Mouse (Mus musculus) fat pad, adult 2 months (tissue): Measurements from ENCODE around the gene Lrrc8a.

Experiments used
- DNase-seq: peaks from one replicate; pipeline ENCODE4 v3.0.0-alpha.2; 2011; ENCODE audit warnings: low read depth, low spot score; ENCODE audit errors: extremely low read depth

Gene Lrrc8a

DNA sequence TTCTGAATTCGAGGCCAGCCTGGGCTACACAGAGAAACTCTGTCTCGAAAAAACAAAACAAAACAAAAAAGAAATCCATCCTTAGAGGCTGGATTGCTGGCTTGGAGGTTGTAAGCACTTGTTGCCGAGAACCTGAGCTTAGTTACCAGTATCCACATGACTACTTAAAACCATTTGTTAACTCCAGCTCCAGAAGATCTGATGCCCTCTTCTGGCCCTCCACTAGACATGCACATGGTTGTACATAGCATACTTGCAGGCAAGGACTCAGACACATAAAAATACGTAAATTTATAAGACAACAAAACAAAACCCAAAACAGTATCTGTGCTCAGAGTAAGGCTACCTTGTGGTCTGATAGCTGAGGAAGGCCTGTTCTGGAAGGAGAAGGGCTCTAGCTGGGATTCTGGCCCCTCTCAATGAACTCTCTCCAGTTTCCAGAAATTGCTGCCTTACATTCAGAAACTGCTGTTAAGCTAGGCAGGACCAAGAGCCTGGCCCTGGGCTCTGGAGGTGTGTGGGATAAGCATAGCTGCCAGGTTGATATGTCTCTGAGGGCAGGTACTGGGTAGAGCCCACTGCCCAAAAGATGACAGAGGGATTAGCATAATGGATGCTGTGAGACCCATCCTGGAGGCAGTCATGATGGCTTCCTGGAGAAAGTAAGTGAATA is 23.7 kb downstream of the Lrrc8a start:
- no peak for DNase-seq

GRCm38 (mm10) chr2:30261921-30262839 is 24.7 kb downstream of the Lrrc8a start:
- DNase-seq, result no peak

GRCm38 (mm10) chr2:30262840-30263441 is 25.4 kb downstream of the Lrrc8a start:
- no peak for DNase-seq

DNA sequence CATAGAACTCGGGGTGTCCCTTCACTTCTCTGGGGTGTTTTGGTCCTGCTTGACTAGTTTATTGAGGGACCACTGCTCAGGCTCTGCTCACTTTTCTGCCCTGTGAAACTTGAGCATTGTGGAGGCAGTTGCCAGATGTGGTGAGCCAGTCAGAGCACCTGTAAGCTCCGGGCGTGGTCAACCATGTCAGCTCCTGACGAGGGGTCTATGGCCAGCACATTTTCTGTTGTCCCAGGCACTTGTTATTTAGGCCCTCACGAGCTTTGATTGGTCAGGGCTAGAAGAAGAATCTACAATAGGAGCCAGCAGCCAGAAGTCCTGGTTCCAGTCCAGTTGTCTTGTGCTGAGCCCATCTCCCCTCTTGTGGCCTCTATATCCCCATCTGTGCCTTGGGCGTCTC is 26.3 kb downstream of the Lrrc8a start:
- DNase-seq, result no peak

- no peak for DNase-seq
Observed at GRCm38 (mm10) chr2:30264671-30265519, 27.4 kb downstream of the Lrrc8a start.

GRCm38 (mm10) chr2:30265767-30266253 is 28.3 kb downstream of the Lrrc8a start, which contains the start of gene Phyhd1:
Gene Phyhd1, plus strand, starts transcription at chr2:30266203.
- no peak for DNase-seq

- peak; percentile 70 for DNase-seq
Observed at GRCm38 (mm10) chr2:30266392-30266941, 29.0 kb downstream of the Lrrc8a start.

- DNase-seq, result no peak
Observed at GRCm38 (mm10) chr2:30267466-30267865, 30.0 kb downstream of the Lrrc8a start.

- no peak for DNase-seq
Observed at GRCm38 (mm10) chr2:30268371-30268770, 30.9 kb downstream of the Lrrc8a start.

DNA sequence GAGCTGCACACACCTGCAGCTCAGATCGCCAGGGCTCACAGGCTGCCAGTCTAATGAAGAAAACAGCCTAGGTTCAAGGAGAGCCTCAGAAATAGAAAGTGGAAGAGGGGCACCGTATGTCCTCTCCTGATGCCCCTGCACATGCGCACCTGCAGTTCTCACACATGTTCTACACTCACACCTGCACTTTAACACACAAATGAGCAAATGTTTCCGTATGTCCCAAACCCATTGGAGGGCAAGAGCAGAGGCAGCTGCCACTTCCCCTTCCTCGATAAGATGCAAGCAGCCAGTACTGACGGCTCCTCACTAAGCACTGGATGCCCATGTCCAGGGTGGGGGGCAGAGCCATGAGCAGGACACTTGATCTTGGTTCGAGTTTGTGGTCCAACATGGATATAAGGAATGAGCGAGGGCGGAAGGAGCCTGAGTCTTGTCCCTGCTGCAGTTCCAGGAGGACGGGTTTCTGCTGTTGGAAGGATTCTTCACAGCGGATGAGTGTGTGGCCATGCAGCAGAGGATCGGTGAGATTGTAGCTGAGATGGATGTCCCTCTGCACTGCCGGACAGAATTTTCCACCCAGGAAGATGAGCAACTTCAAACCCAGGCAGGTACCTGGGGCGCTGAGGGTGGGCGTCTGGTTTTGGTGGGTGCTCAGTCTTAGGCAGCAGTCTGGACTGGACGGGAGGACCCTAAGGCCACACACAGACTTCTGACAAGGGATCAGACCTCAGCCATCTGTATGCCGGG is 31.9 kb downstream of the Lrrc8a start:
- DNase-seq, result no peak

DNA sequence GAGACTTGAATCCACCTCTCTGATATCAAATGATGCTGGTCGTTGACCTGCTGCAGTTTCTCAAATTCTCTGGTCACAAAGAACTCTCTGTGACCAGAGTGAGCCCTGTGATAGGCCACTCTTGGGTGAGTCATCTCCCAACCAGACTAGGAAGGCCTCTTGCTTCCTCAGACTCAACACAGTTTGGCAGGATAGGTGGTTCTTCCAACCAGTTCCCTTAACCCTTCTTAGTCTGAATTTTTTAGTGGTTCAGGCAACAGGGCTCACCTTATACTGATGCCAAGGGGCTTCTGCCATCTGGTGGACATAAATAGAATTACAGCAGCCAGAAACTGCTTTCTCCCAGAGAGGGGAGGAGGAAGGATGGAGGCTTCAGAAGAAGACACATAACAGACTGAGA is 32.6 kb downstream of the Lrrc8a start:
- peak; percentile 66 for DNase-seq

- DNase-seq, result no peak
Observed at GRCm38 (mm10) chr2:30280743-30281142, 43.2 kb downstream of the Lrrc8a start, which contains the start of gene Gm28038. Gene Gm28038, plus strand, starts transcription at chr2:30281043.

DNA sequence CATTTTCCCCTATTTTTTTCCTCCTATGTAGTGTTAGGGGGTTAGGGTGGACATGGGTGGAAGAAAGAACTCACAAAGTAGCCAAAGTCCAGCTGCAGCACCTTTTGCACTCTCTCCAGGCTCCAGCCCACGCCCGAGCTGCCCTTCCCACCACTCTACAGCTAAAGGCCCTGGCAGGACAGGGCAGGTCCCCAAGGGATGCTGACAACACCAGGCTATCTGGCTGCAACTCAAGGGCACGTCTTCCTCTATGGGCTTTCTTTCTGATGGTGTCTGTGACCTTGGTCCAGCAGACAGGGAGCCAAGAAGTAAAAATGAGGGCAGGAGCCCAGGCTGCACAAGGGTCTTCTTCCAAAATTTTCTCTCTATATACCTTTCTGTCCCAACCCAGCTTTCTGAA is 44.1 kb downstream of the Lrrc8a start:
- DNase-seq, result no peak

GRCm38 (mm10) chr2:30283193-30283592 is 45.7 kb downstream of the Lrrc8a start:
- peak; percentile 68 for DNase-seq

GRCm38 (mm10) chr2:30285004-30285403 is 47.5 kb downstream of the Lrrc8a start:
- DNase-seq, result no peak

DNA sequence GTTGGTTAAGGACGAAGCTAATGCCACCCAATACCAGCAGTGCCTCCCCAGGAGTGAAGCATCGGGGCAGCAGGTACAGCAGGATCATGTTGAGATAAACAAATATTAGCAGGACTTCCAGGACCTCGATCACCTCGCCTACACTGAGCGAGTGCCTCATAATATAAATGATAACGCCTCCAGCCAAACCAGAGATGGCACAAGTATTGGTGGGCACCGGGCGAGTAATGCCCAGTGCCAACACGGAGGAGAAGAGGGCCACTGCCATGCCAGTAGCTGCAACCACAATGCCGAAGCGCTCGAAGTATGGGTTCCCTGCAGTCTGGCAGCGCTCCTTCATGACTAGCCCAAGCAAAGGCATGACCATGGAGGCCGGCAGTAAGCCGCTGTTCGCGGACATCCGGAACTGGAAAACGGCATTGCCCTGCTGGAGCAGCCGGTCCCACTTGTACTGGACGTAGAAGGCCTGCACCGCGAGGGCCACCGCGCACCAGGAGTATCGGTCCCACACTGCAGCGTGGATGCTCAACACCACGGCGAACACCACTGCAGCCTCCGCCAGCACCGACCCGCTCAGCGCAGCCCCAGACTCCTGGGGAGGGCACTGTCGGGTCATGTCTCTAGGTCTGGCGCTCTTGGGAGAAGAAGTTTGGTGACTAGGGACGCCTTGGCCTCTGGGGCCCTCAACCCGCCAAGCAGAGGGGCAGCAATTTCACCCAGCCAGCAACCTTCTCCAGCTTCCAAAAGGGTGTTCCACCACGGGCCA is 48.1 kb downstream of the Lrrc8a start:
- no peak for DNase-seq

- DNase-seq, result no peak
Observed at GRCm38 (mm10) chr2:30286192-30287026, 48.9 kb downstream of the Lrrc8a start, which contains the start of the genes Dolk and Nup188. Gene Dolk, minus strand, starts transcription at chr2:30286334. Gene Nup188, plus strand, starts transcription at chr2:30286397.

- DNase-seq, result no peak
Observed at GRCm38 (mm10) chr2:30287027-30287373, 49.5 kb downstream of the Lrrc8a start.
